Mouse (Mus musculus): Measurements from ENCODE around the gene Mogs.

The Mogs gene

GRCm38 (mm10) chr6:83115011-83115671, at the start of gene Mogs:
Mogs (plus strand) TSS chr6:83115496.
- peak; percentile 90 for DNase-seq

GRCm38 (mm10) chr6:83065995-83066394, 49.3 kb upstream of the Mogs start:
- no peak for DNase-seq

- DNase-seq = no peak
Measured at GRCm38 (mm10) chr6:83066441-83066840, 48.9 kb upstream of the Mogs start.

GRCm38 (mm10) chr6:83068221-83068620, 47.1 kb upstream of the Mogs start:
- no peak for DNase-seq

- no peak for DNase-seq
Measured at GRCm38 (mm10) chr6:83068706-83069487, 46.4 kb upstream of the Mogs start.

GRCm38 (mm10) chr6:83069488-83070246, 45.6 kb upstream of the Mogs start:
- no peak for DNase-seq

- no peak for DNase-seq
Measured at GRCm38 (mm10) chr6:83070247-83070310, 45.2 kb upstream of the Mogs start, which contains the start of gene Tlx2. Tlx2 (minus strand) TSS chr6:83070293.

- no peak for DNase-seq
Measured at GRCm38 (mm10) chr6:83070311-83071219, 44.7 kb upstream of the Mogs start.

GRCm38 (mm10) chr6:83071220-83071619, 44.1 kb upstream of the Mogs start:
- no peak for DNase-seq

- DNase-seq = no peak
Measured at GRCm38 (mm10) chr6:83074979-83075378, 40.3 kb upstream of the Mogs start.

- DNase-seq = no peak
Measured at GRCm38 (mm10) chr6:83077630-83078323, 37.5 kb upstream of the Mogs start, which contains the start of gene Pcgf1. Pcgf1 (plus strand) TSS chr6:83077869.

- peak; percentile 99 for DNase-seq
Measured at GRCm38 (mm10) chr6:83078324-83078858, 36.9 kb upstream of the Mogs start.

GRCm38 (mm10) chr6:83080210-83080609, 35.1 kb upstream of the Mogs start:
- DNase-seq = no peak

- no peak for DNase-seq
Measured at GRCm38 (mm10) chr6:83083497-83083896, 31.8 kb upstream of the Mogs start.

GRCm38 (mm10) chr6:83084477-83084876, 30.8 kb upstream of the Mogs start:
- DNase-seq = no peak

- no peak for DNase-seq
Measured at GRCm38 (mm10) chr6:83086121-83087035, 28.9 kb upstream of the Mogs start, which contains the start of gene Lbx2. Lbx2 (plus strand) TSS chr6:83086367.

GRCm38 (mm10) chr6:83087205-83087925, 27.9 kb upstream of the Mogs start:
- DNase-seq = no peak

GRCm38 (mm10) chr6:83087926-83088260, 27.4 kb upstream of the Mogs start:
- no peak for DNase-seq

- DNase-seq = no peak
Measured at GRCm38 (mm10) chr6:83092416-83093127, 22.7 kb upstream of the Mogs start.

GRCm38 (mm10) chr6:83095968-83096367, 19.3 kb upstream of the Mogs start:
- DNase-seq = no peak
